Mouse (Mus musculus) cerebellum, adult (tissue): ENCODE results near the gene Chac1.

Experiments used
- ATAC-seq: cut with Nextera tagmentation; 2 replicates; pipeline ENCODE4 v1.9.2; 2017; ENCODE audit warnings: mild to moderate bottlenecking, moderate library complexity, mixed read lengths; ENCODE audit not compliant: insufficient number of reproducible peaks, low FRiP score, low TSS enrichment

The Chac1 gene

DNA sequence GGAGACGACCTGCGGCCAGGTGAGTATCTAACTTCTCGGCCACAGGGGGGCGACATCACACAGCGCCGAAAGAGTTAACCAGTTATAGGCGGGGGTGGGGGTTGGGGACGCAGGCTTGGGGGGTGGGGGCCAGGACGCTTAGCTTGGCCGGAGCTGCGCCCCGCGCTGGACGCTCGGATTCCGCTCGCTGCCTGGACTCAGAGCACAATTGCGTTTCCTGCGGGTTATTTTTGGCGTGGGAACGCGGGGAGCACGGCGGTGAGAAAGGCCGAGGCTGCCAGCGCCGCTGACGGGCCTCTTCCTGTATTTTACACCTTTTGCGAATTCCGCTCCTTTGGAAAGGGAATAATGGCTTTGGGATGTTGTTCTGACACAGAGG, 23.9 kb upstream of the Chac1 start:
- no peak for ATAC-seq

DNA sequence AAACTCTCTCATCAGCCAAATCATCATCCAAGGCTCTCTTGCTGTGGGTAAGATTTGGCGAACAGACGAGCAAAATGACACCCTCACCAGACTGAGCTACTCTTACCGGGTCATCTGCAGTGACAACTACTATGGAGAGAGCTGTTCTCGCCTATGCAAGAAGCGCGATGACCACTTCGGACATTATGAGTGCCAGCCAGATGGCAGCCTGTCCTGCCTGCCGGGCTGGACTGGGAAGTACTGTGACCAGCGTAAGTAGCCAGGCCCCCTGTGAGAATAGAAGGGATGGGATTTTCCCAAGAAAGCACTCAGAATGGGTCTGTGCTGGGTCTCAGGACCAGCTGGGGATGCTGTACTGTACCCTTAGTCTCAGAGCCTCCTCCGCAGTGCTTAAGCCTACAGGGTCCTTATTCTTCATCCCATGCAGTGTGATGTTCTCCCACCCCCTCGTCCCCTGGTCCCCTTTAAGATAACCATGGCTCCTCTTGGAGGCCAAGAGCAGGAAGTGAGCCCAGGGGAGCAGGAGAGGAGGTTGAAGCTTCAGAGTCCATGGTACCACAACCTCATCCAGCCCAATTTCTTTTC, 23.0 kb upstream of the Chac1 start:
- ATAC-seq = 0 out of 2 replicates have a peak, but pooled peaks have one; percentile 7

DNA sequence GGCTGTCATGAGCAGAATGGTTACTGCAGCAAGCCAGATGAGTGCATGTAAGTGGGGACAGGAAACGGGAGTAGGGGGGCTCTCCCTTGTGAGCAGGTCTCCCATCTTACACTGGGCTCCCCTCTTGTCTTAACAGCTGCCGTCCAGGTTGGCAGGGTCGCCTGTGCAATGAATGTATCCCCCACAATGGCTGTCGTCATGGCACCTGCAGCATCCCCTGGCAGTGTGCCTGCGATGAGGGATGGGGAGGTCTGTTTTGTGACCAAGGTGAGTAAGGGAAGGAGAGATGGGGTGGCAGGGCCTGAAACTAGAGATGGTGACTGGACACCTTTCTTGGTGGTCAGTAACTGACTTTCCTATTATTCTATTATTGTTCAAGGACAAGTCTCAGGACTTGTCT, 22.5 kb upstream of the Chac1 start:
- ATAC-seq = no peak

DNA sequence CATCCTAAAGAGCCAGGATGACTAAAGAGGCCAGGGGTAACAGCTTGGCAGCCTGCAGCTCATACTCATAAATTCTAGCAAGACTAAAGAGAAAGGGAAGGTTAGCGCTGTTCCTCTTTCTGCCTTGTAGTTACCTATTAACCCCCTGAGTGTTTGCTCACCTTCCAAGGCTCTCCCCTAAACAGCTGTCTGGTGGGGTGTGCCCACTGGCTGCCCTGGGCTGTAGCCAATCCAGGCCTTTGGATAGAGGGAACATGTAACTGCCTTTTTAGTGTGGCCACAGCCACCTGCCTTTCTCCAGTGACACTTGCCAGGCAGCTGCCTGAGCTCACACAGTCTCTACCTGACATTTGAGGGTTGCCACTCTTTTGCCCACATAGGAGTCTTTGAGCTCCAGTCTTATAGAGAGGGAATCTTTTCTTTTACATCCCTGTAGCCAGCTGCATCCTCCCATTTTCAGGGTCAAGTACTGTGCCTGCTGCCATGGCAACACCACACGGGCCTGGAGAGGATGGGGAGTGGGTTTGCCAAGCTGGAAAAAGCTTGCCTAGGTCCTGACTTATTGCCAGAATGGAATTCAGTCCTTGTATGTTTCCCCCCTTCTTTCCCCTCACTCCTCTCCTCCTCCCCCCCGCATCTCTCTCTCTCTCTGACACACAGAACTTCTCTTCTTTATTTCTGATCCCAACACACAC, 21.8 kb upstream of the Chac1 start:
- ATAC-seq = no peak

DNA sequence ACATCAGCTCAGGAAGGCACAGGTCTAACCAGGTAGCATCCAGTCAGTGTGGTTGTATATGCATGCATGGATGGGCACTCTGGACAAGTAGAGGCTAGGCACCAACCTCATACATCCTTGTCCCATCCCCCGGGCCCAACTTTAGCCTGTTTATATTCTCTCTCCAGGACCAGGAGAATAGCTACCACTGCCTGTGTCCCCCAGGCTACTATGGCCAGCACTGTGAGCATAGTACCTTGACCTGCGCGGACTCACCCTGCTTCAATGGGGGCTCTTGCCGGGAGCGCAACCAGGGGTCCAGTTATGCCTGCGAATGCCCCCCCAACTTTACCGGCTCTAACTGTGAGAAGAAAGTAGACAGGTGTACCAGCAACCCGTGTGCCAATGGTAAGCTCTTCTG, 20.2 kb upstream of the Chac1 start:
- no peak for ATAC-seq

DNA sequence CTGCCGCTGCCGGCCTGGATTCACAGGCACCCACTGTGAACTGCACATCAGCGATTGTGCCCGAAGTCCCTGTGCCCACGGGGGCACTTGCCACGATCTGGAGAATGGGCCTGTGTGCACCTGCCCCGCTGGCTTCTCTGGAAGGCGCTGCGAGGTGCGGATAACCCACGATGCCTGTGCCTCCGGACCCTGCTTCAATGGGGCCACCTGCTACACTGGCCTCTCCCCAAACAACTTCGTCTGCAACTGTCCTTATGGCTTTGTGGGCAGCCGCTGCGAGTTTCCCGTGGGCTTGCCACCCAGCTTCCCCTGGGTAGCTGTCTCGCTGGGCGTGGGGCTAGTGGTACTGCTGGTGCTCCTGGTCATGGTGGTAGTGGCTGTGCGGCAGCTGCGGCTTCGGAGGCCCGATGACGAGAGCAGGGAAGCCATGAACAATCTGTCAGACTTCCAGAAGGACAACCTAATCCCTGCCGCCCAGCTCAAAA, 18.8 kb upstream of the Chac1 start:
- ATAC-seq = no peak

DNA sequence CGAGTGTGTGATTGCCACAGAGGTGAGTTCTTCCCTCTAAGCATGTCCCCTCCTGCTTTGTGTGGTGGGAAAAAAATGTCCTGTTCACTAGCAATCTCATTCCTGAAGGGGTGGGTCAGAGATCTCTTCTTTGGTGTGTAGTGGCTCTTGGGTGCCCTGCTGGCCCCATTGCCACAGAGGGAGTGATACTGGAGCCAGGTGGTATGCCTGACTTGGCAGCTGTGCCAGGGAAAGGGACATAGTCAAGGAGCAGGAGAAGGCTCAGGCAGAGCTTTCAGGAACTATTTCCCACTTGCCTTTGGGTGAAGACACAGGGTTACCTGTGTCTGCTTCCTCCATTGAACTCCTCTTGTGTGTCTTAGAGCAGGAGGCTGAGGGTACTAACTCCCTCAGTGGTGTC, 16.9 kb upstream of the Chac1 start:
- ATAC-seq = no peak

DNA sequence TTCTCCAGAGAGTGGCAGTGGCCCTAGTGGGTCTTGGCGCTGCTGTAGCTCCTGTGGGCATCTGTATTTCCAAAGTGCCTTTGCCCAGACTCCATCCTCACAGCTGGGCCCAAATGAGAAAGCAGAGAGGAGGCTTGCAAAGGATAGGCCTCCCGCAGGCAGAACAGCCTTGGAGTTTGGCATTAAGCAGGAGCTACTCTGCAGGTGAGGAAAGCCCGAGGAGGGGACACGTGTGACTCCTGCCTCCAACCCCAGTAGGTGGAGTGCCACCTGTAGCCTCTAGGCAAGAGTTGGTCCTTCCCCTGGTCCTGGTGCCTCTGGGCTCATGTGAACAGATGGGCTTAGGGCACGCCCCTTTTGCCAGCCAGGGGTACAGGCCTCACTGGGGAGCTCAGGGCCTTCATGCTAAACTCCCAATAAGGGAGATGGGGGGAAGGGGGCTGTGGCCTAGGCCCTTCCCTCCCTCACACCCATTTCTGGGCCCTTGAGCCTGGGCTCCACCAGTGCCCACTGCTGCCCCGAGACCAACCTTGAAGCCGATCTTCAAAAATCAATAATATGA, 16.0 kb upstream of the Chac1 start:
- ATAC-seq = no peak

DNA sequence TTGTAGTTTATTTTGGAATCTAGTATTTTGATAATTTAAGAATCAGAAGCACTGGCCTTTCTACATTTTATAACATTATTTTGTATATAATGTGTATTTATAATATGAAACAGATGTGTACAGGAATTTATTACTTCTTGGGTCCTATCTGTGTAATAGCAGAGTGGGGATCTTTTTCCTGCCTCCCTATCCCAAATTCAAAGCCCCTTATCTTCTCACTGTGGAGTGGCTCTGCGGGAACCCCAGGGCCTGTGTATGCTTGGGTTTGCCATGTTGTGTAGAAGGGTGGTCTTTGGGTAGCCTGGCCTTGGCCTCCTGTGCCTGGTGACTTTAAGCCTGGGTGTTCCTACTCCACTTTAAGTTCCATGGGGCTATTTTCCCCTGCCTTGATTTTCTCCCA, 15.5 kb upstream of the Chac1 start:
- ATAC-seq = no peak

DNA sequence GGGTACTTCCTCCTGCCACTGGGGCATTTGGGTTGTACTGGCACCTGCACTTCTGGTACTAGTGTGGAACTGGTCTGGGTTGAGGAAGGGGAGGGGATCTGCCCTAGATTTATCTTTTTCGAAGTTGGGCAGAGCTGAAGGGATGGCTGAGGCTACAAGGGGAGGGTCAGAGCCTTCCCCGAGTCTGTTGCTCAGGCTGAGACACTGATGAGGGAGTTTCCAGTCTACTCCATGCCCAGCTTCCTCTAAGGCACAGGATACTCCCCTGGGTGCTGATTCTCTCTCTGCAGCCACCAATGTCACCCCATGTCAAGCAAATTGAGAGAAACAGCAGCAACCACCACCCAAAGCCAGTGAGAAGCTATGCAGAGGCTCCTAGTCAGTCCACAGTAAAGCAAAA, 15.0 kb upstream of the Chac1 start:
- no peak for ATAC-seq

DNA sequence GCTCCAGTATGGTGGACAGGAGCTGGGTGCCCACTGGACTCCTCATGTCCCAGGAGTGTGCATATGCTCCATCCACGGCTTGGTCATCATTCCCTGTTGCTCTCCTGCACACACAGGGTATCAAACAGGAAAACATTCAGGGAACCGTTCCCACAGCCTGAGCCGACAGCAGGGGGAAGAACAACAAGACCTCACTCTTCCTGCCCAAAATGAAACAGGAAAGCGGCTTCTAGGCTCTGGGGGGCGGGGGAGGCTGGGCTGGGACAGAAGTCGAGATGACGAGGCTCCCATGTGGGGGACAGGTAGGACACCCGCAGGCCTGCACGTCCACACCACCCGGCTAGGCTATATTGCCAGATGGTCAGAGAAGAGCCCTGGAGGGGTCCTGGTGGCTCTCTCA, 14.6 kb upstream of the Chac1 start:
- no peak for ATAC-seq

DNA sequence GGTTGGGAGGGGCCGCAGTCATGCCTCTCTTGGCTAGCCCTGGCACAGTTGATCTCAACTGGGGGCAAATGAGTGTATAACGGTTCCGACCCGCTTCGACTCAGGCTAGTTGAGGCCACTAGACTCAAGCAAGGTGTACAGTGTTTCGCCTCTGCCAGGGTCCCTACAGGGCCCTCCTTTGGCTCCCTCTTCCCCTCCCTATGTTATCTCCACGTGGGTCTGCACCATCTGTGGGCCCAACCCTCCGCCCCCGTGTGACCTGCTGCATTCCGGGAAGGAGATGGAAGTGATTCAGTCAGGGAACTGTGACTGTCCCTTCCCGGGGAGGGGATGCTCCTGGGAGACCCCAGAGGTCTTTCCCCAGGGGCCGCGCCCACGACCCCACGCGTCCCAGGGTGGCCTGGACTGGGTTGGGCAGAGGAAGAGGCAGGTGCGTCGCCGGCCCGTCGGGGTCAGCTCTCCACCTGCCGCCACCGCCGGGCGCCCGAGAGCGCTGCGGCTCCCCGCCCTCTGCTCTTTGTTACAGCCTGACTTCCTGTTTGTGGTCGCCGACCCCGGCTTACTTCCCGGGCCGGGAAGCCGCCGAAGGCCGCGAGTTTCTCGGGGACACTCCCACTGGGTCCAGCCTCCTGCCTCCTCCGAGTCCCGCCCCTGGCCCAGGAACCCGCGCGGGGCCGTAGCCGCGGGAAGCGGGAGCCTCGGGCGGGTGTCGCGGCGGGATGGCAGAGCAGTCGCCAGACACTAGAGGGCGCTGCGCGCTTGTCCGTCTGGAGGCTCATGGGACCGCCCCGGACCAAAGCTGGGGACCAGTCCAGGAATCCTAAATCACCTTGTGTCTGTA, 13.4 kb upstream of the Chac1 start:
- peak; percentile 91 for ATAC-seq

DNA sequence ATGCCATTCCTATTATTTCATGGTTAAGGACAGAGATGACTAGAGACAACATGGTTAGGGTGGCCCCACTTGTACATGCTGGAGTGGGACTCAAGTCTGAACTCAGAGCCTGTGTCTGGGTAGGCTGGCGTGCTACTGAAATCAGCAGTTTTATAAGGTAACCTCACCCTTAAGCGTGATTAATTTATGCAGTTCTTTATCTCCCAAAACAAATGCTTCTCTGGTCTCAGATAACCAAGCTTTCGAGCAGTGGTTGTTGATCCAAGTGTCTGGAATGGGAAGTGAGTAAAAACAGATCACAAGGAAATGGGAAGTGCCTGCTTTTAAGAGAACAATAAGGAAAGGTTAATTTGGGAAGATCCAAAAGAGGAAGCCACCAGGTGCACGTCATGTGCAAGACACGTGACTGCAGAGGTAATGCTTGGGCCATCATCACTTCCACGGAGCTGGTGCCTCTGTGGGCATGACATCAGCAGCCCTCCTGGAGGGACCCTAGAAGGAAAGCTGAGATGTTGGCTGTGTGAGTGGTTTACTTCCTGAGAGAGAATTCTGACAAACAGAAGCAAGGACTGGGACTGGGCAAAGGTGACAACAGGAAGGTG, 6.4 kb upstream of the Chac1 start:
- no peak for ATAC-seq

DNA sequence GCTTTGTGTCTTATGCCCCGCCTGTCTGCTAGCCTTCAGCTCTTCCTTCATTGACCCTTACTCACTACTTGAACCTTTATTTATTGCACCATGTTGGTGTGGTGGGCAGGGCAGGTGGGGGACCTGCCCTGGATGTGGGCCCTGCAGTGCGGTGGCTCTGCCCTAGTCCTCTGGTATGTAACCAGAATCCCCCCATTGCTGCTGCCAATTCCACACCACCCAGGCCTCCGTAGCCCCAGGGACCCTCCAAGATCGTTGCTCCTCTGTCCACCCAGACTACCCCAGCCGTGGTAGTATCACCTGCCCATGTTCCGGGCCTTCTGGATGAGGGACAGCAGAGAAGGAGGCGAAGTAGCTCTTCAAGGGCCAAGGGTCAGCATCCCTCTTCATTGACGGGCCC, 2.7 kb downstream of the Chac1 start:
- ATAC-seq = no peak

DNA sequence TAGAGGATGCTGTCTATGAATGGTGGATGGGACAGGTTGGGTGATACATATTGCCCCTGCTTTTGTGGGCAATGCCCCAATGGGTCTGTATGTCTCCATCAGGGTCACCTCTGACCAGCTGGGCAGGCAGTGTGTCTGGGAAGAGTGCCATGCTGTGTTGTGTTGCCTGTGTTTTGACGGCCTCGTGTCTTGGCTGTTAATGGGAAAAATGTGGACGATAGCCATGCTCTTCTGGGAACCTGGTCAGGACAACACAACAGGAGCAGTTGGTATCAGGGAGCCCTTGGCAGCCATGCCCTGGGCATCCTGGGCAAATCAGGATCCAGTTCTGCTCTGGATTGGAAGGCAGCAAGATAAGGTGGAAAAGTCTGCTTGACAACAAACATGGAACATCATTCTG, 4.1 kb downstream of the Chac1 start:
- ATAC-seq = peak; percentile 75

DNA sequence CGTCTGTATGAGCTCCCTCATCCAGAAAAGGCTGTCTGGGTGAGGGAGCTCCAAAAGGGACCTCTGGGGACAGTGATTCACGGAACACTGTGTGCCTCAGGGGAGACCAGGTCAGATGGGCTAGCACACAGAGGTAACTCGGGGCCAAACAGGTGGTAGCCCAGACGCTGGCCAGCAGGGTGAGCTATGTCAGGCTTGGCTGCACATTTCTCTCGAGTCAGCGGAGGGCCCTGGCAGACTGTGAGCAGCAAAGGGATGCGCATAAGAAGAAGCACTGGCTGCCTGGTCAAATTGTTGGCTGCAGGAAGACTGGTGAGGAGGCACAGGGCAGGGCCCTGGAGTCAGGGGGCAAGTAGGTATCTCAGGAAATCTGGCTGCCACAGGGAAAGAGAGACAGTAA, 4.6 kb downstream of the Chac1 start:
- ATAC-seq = peak; percentile 71

DNA sequence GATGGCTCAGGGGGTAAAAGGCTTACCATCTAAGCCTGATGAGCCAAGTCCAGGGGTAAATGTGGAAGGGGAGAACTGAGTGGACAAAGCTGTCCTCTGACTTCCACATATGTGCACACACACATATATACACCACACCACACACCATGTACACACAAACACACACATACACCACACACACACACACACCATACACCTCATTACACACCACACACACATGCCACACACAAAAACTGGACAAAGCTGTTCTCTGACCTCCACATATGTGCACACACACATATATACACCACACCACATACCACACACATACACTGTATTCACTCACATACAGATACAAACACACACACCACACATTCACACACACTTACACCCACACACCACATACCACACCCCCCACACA, 5.3 kb downstream of the Chac1 start:
- no peak for ATAC-seq

DNA sequence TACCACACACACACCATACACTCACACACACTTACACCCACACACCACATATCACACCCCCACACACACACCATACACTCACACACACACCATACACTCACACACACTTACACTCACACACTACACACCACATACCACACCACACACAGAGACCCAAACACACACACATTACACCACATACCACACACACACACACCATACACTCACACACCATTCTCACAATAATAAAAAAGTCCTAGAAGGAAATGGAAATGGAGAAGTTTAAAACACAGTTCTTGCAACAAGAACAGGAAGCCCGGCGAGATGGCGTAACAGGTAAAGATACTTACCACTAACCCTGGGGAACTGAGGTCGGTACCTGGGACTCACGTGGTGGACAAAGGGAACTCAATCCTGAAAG, 5.8 kb downstream of the Chac1 start:
- ATAC-seq = no peak

DNA sequence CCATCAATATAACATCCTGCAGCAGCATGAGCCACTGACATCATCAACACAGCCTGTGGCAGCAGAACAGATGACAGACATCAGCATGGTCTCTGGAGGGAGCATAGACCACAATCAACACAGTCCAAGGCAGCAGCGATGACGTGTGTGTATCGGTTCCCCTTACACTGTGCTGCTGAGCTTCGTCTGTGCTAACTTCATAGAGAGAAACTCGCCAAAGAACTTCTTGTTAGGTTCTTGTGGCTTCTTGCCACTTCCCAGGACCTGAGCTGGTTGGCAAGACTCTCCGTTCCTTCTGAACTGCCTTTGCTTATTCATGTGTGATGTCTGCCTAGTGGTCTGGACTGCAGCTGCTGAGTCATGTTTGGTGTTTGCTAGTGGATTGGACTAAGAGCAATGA, 7.2 kb downstream of the Chac1 start:
- ATAC-seq = no peak

DNA sequence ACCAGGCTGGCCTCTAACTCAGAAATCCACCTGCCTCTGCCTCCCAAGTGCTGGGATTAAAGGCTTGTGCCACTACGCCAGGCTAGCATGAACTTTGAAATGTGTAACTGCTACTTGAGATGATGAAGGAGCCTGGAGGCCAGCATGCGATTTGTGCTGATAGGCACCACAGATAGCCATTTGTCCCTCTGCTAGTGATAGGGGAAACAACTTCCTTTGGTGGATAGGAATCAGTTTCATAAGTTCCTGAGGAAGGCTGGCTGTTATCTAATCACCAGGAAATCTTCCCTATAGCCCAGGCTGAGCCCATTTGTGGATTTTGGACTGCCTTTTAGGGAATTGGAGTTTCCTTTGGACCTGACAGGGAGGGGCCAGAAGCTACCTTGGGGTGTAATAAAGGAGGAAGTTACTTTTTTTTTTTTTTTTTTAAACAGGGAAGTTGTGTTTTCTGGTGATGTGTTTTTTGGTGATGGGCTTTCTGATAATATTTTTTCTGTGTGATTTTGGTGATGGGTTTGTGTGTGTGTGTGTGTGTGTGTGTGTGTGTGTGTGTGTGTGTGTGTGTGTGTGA, 8.8 kb downstream of the Chac1 start:
- ATAC-seq = no peak
